In genomic region chr9:77910270-77911240, GRCm38 (mm10) we compare ENCODE assay signal across 8 mouse cellular contexts. TPM values are rescaled to one million over a fixed set of nuclear protein-coding genes. Genes with fewer than 3 reads are reported as not detected.
DNase-seq lines count a peak whose midpoint lies in the region; ATAC-seq and TF ChIP-seq lines count a peak whose summit lies in the region.

No protein-coding gene starts in this region.

- TF ChIP-seq POLR2A in liver, adult 2 months (IDR thresholded peaks at IDR 0.05; ENCODE audit: extremely low read depth, insufficient read depth, low read length): peak; percentile 85

- H3K36me3 ChIP-seq in heart, embryonic 13.5 days: no peaks in the 10 kb centered on the region
- H3K36me3 ChIP-seq in kidney, postnatal 0 days (ENCODE audit: insufficient read depth, low read length): no peaks in the 10 kb centered on the region
- no peaks in the 10 kb centered on the region for H3K36me3 ChIP-seq in liver, adult 2 months (ENCODE audit: control insufficient read depth, insufficient read depth, low read length)

- peaks cover 8% of the 10 kb centered on the region; the same call in 1 of the 2 replicates for H3K4me1 ChIP-seq in brown adipose tissue, adult 24 weeks (ENCODE audit: control insufficient read depth, insufficient read depth, insufficient read length, low read length)
- H3K4me1 ChIP-seq in heart, embryonic 13.5 days: peaks cover 22% of the 10 kb centered on the region
- H3K4me1 ChIP-seq in kidney, postnatal 0 days (replicated peaks; ENCODE audit: insufficient read depth, low read length): peaks cover 12% of the 10 kb centered on the region; the same call in 1 of the 2 replicates
- peaks cover 13% of the 10 kb centered on the region for H3K4me1 ChIP-seq in liver, adult 2 months (ENCODE audit: control insufficient read depth, insufficient read depth, low read length)

- peak overlapping the region; percentile 75 for H3K4me2 ChIP-seq in heart, embryonic 13.5 days
- H3K4me2 ChIP-seq in kidney, postnatal 0 days (ENCODE audit: low read length): peak overlapping the region; percentile 65

- peak overlapping the region; percentile 100 for H3K27ac ChIP-seq in brown adipose tissue, adult 24 weeks (replicated peaks; ENCODE audit: low read depth, low read length)
- H3K27ac ChIP-seq in heart, embryonic 13.5 days (replicated peaks): peak overlapping the region; percentile 88
- peak overlapping the region; percentile 94 for H3K27ac ChIP-seq in kidney, postnatal 0 days
- H3K27ac ChIP-seq in liver, adult 2 months (replicated peaks; ENCODE audit: insufficient read depth, low read depth, low read length): peak overlapping the region; percentile 98

- H3K27me3 ChIP-seq in heart, embryonic 13.5 days (replicated peaks): no peaks in the 10 kb centered on the region
- H3K27me3 ChIP-seq in kidney, postnatal 0 days (ENCODE audit: insufficient read depth, low read length): no peaks in the 10 kb centered on the region
- no peaks in the 10 kb centered on the region for H3K27me3 ChIP-seq in liver, adult 2 months (ENCODE audit: control insufficient read depth, insufficient read depth, low read length)

- peak overlapping the region; percentile 90 for H3K4me3 ChIP-seq in brown adipose tissue, adult 24 weeks (ENCODE audit: insufficient read depth, low read depth, low read length)
- peak overlapping the region; percentile 61 for H3K4me3 ChIP-seq in heart, embryonic 13.5 days
- peak overlapping the region; percentile 54 for H3K4me3 ChIP-seq in kidney, postnatal 0 days (replicated peaks; ENCODE audit: low read depth, low read length)
- peak overlapping the region; percentile 79 for H3K4me3 ChIP-seq in liver, adult 2 months (ENCODE audit: insufficient read depth, low read depth, low read length)

- WGBS in heart, embryonic 13.5 days: under 1% methylated on average over 51 of the region's 68 CpGs
- under 1% methylated on average over 68 of the region's 68 CpGs for WGBS in kidney, postnatal 0 days
- 1% methylated on average over 62 of the region's 68 CpGs for WGBS in liver, adult 2 months

- peak; percentile 99 for ATAC-seq in erythroid progenitor cell, adult 5-6 weeks (replicated peaks; ENCODE audit: low FRiP score, poor library complexity, severe bottlenecking)
- peak; percentile 98 for ATAC-seq in heart, embryonic 13.5 days (ENCODE audit: extremely low read depth, insufficient number of reproducible peaks, low FRiP score, low TSS enrichment)
- peak; percentile 99 for ATAC-seq in kidney, postnatal 0 days (replicated peaks; ENCODE audit: low FRiP score, low read depth)
- ATAC-seq in monocyte, adult 5-6 weeks (replicated peaks; ENCODE audit: insufficient number of reproducible peaks, low FRiP score, low TSS enrichment, poor library complexity, severe bottlenecking): peak; percentile 88

- peak overlapping the region; percentile 77 for H3K9ac ChIP-seq in heart, embryonic 13.5 days
- H3K9ac ChIP-seq in kidney, postnatal 0 days (ENCODE audit: low read depth, low read length): peak overlapping the region; percentile 74
- H3K9ac ChIP-seq in liver, adult 2 months (ENCODE audit: low read depth, low read length): peak overlapping the region; percentile 95

- no peaks in the 10 kb centered on the region for H3K9me3 ChIP-seq in heart, embryonic 13.5 days
- no peaks in the 10 kb centered on the region for H3K9me3 ChIP-seq in kidney, postnatal 0 days (replicated peaks; ENCODE audit: low read length)

- peak; percentile 92 for DNase-seq in CD4-positive, CD25-positive, alpha-beta regulatory T cell, adult 2 months (ENCODE audit: low read depth, low spot score)
- peak; percentile 93 for DNase-seq in kidney, postnatal 0 days (ENCODE audit: low spot score)
- DNase-seq in liver, adult 2 months (ENCODE audit: extremely low read depth, low read depth, low spot score): peak; percentile 77
- DNase-seq in spleen, postnatal 36 days (ENCODE audit: low spot score in 2 of 2): peak; percentile 93 to 94

- no peak for TF ChIP-seq CTCF in kidney, postnatal 0 days (IDR thresholded peaks at IDR 0.05; ENCODE audit: low read depth)
- no peak for TF ChIP-seq CTCF in liver, adult 2 months (IDR thresholded peaks at IDR 0.05; ENCODE audit: low read depth, low read length)

- no peaks in the 10 kb centered on the region; the same call in 1 of the 2 replicates for H3K79me2 ChIP-seq in liver, adult 2 months (ENCODE audit: control insufficient read depth, insufficient read depth, low read length)

RNA-seq across cellular contexts. Expression of gene Elovl5, which starts 6.6 kb away (rescaled TPM):
- polyA plus RNA-seq in brown adipose tissue, adult 24 weeks (2012; ENCODE audit: insufficient read depth, insufficient read length, missing spikeins): 85.7 and 123 TPM in 2 replicates
- 10.5 and 16.2 TPM in 2 replicates for total RNA-seq in erythroid progenitor cell, adult 5-6 weeks (2015; ENCODE audit: low replicate concordance)
- total RNA-seq in erythroid progenitor cell, adult 5-6 weeks (2017; ENCODE audit: low replicate concordance): 10.4 and 10.9 TPM in 2 replicates
- polyA plus RNA-seq in heart, embryonic 13.5 days (2015; fragmentation: Nextera tagmentation; extraction: Ambion mirVana): 65.2 and 69.6 TPM in 2 replicates
- polyA plus RNA-seq in kidney, postnatal 0 days (2015; fragmentation: Nextera tagmentation; extraction: Ambion mirVana): 60.5 and 68.4 TPM in 2 replicates
- 228 and 280 TPM in 2 replicates for total RNA-seq in liver, adult 2 months (2014; rRNA removed)
- polyA plus RNA-seq in liver, adult 2 months (2012; rRNA removed): 234 and 322 TPM in 2 replicates
- 127 to 171 TPM (median 154 TPM) in 3 replicates for total RNA-seq in monocyte, adult 5-6 weeks (2017)

Comparison
In these comparisons a context has a peak if more than half of its experiments do, and no peak if none do; other contexts are left out.
1. Peak in every context shown above with its lines: DNase-seq, ATAC-seq, H3K4me3 ChIP-seq and H3K27ac ChIP-seq.